Mouse (Mus musculus): ENCODE data around the gene Ablim1.
A peak's percentile ranks its signal among the peaks of the same experiment; 100 is the strongest.

Ablim1 gene

DNA sequence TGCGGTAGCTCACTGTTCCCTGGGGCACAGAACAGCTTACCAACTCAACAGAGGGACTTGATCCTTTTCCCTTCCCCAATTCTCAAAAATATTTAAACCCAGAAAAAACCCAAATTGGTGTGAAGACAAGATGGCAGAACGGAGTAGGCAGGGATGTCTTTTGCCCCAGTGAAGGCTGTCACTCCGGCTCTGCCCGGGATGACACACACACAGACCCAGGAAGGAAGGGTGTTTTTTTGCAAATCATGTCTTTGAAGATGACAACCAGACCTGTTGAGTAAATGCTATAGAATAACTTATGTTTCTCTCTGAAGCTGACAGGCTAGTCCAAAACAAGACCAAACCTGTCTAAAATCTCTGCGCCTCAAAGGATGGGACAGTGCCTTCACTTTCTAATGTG lies 187.2 kb downstream of the Ablim1 start:
- DNase-seq (ENCODE audit: low read depth, low spot score) = no peak

DNA sequence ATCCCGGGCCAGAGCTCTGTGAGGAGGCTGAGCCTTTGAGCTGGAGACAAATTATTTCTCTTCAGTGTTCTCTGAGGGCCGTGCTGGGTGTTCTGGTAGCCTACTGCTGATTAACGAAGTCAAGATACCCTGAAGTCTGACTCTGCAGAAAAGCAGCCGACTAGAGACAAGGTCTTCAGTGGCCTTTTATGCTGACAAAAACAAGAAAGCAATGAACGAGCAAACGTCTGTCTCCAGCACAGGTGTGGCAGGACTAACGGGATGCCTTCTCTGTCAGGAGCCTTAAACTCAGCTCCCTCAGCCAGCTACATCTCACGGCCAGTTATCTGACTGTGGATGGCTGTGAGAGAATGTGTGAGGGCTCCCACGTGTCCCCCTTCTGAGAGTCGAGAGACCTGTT lies 187.8 kb downstream of the Ablim1 start:
- DNase-seq (ENCODE audit: low read depth, low spot score) = no peak

DNA sequence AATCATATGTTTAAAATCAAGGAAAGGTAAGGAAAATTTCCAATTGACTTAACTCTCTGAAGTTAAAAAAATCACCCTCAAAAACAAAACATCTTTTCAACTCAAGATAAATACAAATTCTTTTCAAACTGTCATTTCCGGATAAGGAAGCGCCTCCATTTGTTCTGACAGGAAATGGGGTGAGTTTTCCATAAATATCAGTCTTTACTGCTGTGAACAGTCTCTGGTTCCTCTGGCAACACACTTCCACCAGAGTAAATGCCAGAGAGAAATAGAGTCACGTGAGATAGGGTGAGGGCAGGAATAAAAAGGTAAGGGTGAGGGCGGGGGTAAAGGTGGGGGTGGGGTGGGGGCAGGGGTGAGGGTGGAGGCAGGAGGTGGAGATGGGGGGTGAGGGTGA lies 189.8 kb downstream of the Ablim1 start:
- no peak for DNase-seq (ENCODE audit: low read depth, low spot score)

DNA sequence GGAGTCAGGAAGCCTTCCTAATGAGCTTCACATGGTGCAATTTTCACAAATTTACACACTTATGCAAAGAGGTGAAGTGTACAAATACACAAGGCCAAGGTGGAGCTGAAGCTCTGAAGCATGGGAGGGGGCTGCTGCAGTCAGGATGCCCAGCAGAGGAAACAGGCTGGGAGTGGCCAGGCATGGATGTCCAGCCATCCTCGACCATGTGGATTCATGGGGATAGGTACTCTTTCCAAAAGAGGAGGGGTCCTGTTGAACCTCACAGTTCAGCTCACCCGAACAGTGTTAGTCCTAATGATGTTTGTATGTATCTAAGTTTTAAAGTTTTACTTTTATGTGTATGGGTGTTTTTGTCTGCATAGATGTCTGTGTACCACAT lies 190.6 kb downstream of the Ablim1 start:
- DNase-seq (ENCODE audit: low read depth, low spot score) = no peak

GRCm38 (mm10) chr19:57123503-57124137 lies 191.1 kb downstream of the Ablim1 start:
- DNase-seq (ENCODE audit: low read depth, low spot score) = no peak

- no peak for DNase-seq (ENCODE audit: low read depth, low spot score)
Measured at GRCm38 (mm10) chr19:57122261-57122660, 192.5 kb downstream of the Ablim1 start.

DNA sequence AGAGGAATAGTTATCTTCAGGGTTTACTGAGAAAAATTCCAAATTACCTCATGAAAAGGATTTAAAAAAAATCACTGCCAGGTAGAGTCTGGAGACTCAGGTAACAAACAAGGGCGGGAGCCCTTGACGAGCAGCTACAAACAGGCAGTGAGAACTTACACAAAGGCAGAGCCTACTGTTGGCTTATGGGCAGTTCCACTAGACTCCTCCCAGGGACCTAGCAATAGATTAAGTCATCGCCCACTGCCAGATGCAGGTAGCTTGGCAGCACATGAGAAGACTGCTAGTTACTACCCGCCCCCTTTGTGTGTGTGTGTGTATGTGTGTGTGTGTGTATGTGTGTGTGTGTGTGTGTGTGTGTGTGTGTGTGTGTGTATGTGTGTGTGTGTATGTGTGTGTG lies 193.7 kb downstream of the Ablim1 start:
- DNase-seq (ENCODE audit: low read depth, low spot score) = no peak

DNA sequence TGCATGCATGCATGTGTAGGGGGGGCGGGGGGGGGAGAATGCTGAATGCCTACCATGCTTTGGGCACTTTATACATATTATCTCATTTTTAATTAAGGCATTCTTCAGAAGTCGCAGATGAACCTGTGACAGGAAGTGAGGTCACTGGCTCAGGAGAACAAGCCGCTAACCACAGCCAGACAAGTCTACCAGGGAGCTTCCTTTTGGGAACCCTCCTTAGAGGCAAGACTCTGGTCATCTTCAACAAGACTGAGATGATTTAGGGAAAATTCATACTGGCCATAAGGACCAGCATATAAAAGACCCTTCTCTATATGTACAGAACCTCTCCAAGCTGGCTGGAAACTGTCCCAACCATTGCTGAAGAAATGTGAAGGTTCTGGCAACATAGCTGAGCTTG lies 195.1 kb downstream of the Ablim1 start:
- no peak for DNase-seq (ENCODE audit: low read depth, low spot score)

DNA sequence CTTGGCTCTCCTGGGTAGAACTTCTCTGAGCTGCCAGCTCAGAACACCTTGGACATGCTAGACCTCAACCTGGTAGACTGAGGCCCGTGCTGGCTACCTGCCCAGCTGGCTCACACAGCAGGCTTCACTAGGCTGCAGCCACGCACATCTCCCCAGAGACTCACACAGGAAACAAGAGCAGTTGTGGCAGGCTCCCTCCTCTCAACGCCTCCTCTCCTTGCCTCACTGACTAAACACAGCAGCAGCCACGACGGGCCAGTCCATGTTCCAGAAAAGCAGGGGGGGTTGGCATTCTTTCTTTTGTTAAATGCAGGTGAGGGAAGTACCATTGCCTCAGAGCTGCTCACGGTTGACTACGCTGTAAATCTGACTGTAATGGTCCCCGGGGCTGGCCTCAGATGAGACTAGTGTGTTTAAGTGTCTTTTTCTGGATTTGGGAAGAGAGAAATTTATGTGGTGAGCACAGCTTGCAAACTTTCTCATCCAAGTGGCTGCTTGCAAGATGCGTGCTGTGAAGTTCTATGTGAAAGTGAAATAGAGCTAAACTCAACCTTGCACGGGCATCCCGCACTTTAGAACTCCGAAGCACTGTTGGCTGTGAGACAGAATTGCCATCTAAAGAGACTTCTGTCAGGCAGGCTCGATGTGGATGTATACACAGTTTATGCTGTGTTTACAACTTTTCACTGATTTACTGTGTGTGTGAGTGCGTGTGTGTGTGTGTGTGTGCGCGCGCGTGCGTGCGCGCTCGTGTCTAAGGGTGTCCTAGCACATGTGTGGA lies 195.7 kb downstream of the Ablim1 start:
- DNase-seq (ENCODE audit: low read depth, low spot score) = peak; percentile 39

DNA sequence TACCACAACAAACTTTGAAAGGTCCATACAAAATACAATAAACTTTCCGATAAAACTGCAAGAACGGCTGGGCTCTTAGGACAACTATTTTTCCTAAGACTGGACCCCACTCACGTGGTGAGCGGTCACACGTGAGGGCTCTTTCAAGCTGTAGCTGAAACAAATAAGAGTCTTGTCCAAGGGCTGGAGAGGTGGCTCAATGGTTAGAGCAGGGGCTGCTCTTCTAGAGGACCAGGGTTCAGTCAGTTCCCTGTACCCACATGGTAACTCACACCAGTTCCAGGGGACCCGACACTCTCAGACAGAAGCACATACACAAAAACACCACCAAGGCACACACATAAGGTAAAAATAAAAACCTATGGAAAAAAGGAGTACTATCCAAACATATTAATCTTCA lies 197.0 kb downstream of the Ablim1 start:
- DNase-seq (ENCODE audit: low read depth, low spot score) = no peak

GRCm38 (mm10) chr19:57116871-57117501 lies 197.7 kb downstream of the Ablim1 start:
- DNase-seq (ENCODE audit: low read depth, low spot score) = no peak

GRCm38 (mm10) chr19:57115670-57116069 lies 199.0 kb downstream of the Ablim1 start:
- DNase-seq (ENCODE audit: low read depth, low spot score) = no peak

- DNase-seq (ENCODE audit: low read depth, low spot score) = no peak
Measured at GRCm38 (mm10) chr19:57114951-57115350, 199.8 kb downstream of the Ablim1 start.

GRCm38 (mm10) chr19:57113975-57114374 lies 200.7 kb downstream of the Ablim1 start:
- no peak for DNase-seq (ENCODE audit: low read depth, low spot score)

- no peak for DNase-seq (ENCODE audit: low read depth, low spot score)
Measured at GRCm38 (mm10) chr19:57112816-57113406, 201.8 kb downstream of the Ablim1 start.

- DNase-seq (ENCODE audit: low read depth, low spot score) = no peak
Measured at GRCm38 (mm10) chr19:57112231-57112815, 202.4 kb downstream of the Ablim1 start.

DNA sequence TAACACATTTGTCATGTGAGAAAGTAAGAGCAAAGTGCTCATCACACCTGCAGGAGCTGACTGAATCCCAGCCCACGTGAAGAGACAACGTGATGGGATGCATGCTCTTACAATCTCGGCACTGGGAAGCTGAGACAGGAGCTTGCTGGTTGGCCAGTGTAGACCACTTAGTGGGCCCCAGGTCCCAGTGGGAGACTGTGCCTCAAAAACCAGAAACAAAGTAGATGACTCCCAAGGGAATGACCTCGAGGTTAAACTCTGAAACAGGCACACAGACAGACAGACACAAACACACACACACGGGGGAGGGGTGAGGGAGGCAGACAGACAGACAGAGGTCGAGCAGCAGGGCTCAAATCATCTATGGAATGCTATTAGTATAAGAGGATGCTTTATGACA lies 203.4 kb downstream of the Ablim1 start:
- no peak for DNase-seq (ENCODE audit: low read depth, low spot score)

DNA sequence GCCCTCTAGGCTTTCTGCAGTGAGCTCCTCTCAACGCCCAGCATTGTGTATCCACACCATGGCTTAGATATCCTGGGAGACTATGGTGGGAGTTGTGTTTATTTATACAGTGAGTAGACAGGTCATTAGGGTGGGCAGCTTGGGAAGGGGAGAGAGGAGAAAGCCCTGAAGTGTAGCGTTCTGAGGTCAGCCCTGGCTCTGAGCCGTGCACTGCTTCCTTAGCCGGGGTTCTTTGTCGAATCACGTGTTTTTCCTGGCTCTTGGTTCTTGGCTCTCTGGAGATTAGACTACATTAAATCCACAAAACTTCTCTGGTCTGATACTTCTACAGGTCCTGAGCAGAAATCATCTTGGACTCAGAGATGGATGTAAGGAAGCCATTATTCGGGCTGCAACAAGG lies 205.1 kb downstream of the Ablim1 start:
- no peak for DNase-seq (ENCODE audit: low read depth, low spot score)

GRCm38 (mm10) chr19:57106513-57106912 lies 208.2 kb downstream of the Ablim1 start:
- no peak for DNase-seq (ENCODE audit: low read depth, low spot score)

GRCm38 (mm10) chr19:57106031-57106430 lies 208.7 kb downstream of the Ablim1 start:
- DNase-seq (ENCODE audit: low read depth, low spot score) = no peak

DNA sequence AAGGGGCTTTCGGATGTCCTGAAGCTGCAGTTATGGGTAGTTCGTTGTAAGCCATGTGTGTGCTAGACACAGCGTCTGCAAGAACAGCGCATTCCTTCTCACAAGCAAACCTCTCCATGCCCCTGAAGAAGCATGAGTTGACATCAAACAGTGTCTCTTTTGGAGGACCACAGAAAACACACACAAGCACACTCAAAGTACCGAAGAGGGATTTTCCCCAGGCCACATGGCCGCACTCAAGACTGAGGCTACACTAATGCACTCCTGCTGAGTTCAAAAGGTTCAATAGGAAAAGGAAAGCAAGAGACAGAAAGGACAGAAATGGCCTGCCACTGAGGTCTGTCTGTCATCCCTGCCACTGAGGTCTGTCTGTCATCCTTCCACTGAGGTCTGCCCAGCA lies 209.6 kb downstream of the Ablim1 start:
- DNase-seq (ENCODE audit: low read depth, low spot score) = no peak

DNA sequence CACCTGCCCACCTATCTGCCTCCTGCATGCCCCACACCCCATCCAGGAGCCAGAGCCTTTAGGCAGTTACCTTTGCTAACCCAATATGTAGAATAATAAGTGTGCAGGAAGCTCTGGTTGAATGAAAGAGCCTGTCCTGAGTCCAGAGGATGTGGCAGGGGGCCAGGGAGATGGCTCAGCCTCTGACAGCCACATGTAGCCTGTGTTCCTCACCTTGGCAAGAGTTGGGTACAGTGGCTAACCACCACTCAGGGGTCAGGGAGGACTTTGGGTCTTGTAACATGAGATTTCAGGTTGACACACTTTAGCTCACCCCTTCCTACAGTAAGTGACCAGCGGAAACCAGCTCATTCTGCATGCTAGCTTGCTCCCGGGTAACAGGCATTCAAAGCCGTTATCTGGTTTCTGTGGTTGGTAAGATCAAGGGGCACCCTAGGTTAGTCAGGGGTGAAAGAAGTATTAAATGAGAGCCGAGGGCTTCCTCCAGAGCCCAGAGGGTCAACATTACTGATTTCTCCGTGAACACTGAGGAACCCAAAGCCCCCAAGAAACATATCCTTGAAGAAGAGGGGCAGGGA lies 210.5 kb downstream of the Ablim1 start:
- no peak for DNase-seq (ENCODE audit: low read depth, low spot score)
